Mouse (Mus musculus) embryo, embryonic 10.5 days (tissue): ENCODE results near the gene Plcb1.
"Not testable (repeated sequence)": the region's sequence is repeated elsewhere in the genome, so short reads cannot be mapped to it uniquely, and the experiment has no call there.

ENCODE experiments used
- DNase-seq: peaks from one replicate; pipeline ENCODE4 v3.0.0-alpha.2; 2015; ENCODE audit warnings: low spot score

The Plcb1 gene

DNA sequence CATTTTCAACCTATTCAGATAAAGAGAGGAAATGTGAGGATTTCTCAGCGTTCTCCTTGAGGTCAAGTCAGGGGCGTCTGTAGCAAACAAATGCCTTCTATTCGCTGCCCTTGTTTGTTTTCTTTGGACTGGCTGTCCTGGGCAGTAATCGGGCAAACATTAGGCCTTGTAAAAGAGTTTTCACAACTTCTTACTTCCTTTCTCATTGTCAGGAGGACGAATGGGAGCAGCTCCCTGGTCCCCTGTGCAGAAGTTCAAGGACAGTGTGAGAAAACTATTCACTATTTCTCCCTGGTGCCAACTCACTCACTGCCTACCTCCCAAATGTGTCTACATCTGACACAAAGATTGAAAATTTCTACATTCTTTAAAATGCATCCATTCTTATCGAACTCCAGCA, 188.8 kb downstream of the Plcb1 start:
- DNase-seq, result no peak

DNA sequence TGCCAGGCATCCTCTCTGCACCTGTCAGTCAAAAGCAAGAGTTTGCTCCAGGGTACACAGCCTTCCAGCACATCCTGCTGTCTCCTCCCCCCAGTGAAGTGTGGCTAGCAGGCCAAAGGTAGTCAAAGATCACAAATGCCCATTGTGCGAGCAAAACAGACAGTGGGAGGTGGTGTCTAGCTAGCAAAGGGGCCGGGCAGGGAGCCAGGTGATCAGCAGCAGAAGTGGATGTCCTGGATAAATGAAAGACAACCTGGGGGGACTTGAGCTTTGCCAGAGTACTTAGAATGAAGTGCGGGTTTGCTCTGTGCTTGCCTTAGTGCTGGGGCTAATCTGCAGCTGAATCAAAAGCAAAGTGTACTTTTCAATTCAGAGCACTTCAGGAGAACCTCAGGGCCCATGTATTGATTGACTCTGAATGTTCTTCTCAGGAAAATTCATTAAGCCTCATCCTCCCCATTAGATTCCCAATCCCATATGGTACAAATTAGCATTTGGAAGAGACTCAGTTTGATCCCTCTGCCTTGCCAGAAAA, 191.0 kb downstream of the Plcb1 start:
- DNase-seq, result no peak

DNA sequence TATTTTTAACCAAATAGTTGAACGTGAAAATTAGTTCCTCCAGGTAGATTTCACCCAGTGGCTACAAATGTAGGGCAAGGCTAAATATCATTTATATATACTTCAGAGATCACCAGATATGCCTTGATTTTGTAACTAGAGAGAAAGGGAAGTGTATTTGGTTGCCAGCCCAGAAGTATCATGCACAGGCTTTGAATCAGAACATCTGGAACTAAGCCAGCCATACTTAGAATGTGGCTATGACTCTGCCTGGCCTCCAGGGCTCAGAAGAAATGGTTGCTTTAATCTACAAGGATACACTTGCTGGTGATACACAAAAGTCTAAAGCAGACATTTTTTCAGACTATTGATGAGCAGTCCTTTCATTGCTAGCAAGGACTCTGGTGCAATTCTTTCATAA, 191.8 kb downstream of the Plcb1 start:
- DNase-seq, result no peak

DNA sequence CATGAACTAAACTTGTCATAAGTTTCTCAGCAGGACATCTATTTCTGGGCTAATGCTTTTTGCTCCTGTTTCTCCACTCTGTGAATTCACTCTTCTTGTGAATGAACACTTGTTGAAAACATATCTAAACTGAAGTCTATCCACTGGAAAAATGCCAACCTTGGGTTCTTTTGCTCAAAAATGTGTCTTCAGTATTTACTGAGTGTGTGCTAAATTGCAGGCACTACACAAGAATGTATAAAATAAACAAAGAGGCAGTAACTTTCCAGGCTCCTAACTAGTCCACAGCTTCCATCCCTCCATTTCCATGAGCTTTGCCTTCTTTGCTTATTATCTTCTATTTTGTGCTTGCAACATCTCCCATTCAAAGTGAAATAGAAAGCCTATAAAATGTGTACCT, 195.5 kb downstream of the Plcb1 start:
- DNase-seq, result no peak

DNA sequence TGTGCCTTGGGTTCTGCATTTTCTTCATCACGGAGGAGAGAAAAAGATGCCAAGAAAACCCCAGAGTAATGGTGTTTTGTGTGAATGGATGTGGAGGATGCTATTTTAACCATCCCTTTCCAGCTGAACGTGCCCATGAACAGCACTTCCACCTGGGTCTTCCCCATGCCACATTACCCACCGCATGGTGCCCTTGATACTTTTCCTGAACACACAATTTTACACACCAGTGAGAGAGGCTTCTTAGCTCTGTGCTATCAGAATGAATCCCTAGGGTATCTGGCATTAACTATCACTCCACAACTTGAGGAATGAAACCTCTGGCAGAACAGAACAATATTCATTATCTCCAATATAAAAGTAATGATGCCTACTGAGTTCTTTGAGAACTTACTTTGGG, 199.0 kb downstream of the Plcb1 start:
- DNase-seq, result no peak

DNA sequence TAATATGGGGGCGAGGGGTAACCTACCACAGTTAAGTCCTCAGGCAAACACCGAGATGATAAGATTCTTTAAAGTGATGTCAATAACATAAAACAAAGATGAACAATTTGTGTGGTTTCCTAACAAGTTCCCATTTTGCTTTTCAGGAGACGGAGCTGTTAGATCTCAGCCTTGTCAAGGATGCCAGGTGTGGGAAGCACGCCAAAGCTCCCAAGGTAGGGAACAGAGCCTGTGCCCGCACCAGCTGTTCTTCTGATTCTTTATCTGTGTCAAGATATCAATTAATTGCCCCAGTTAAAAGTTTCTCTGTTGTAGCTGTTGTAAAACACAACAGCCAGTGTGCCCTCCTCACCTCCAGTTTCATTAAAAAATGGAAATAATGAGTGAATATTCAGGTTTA, 202.1 kb downstream of the Plcb1 start:
- DNase-seq, result no peak

DNA sequence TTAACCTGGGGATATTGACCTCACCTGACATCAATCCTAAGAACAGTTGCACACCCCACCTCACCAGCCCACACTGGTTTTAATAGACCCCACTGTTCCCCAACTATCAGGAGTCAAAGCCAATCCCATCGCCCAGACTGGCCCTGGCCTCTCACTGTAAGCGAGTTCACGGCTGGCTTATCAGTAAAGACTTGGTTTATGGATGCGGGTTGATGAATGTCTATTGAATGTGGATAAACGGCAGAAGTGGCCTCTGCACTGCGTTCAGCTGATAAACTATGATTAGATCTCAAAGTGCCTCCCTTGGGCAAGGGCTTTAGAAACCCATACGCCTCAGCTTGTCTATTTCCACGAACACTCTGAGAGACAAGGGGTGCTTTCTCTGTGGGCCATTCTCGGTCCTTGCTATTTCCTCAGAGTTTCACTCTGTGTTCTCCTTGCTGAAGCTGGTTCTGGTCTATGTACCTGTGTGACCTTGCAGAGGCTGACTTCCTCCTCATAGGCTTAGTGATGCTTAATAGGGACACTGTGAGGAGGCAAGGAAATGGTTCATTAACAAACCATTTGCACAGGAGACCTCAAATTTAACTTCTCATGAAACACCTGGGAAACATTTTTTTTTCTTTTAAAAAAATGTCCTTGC, 203.9 kb downstream of the Plcb1 start:
- no peak for DNase-seq

DNA sequence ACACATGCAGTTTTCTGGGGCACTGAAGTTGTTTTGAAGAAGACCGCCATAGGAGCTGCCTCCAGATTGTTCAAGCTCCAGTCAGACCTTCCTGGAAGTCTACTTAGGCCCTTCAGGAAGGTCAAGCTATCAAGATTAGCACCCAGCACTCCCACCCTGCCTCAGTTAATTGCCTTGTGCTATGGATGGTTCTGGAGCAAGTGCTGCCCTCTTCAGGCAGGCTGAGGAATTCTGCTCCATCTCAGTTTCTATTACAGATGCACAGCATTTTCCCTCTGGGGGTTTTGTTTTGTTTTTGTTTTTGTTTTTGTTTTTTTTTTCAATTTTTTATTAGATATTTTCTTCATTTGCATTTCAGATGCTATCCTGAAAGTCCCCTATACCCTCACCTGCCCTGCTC, 221.3 kb downstream of the Plcb1 start:
- DNase-seq, result no peak

DNA sequence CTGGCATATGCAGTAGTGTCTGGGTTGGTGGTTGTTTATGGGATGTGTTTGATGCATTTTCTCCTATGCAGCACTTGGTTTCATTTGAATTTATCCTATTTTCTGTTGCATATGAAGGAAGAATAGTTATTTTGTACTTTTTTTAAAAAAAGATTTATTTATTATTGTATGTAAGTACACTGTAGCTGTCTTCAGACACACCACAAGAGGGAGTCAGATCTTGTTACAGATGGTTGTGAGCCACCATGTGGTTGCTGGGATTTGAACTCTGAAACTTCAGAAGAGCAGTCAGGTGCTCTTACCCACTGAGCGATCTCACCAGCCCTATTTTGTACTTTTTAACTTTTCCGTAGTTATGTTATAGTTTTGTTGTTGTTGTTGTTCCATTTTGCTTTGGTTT, 222.0 kb downstream of the Plcb1 start:
- not testable (repeated sequence) for DNase-seq

DNA sequence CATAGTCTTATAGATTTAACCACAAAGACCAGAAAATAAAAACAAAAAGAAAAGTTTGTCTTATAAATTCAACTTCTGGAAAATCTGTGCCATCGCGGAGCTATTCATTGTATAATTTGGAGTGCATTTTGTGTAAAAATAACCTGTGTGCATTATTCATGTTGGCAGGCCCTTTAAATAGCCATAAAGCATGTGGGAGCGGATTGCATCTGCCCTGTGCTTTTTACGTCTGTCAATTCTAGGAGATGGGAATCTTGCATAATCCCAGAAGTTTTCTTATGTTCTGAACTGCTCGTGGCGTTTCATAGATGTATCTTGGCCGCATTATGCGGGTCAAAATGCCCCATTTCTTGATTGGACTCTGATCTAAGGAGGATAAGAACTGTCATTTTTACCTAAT, 224.5 kb downstream of the Plcb1 start:
- no peak for DNase-seq

DNA sequence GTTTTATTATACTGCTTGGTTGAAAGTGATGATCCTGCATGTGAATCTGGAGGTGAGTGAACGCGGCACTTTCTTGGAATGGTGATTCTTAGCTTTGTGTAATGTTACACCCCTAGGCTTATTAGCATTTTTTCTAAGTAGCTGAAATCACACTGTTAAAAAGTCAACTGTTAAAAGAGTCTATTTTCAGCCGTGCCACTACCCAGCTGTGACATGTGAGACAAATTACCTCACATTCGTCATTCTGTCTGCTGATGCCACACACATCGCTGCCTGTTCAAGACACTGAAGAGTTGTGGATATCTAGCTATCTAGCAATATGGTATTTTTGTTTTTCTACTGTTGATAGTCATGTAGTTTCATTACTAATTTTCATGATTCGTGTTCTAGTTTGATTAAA, 229.6 kb downstream of the Plcb1 start:
- DNase-seq, result peak; percentile 40

DNA sequence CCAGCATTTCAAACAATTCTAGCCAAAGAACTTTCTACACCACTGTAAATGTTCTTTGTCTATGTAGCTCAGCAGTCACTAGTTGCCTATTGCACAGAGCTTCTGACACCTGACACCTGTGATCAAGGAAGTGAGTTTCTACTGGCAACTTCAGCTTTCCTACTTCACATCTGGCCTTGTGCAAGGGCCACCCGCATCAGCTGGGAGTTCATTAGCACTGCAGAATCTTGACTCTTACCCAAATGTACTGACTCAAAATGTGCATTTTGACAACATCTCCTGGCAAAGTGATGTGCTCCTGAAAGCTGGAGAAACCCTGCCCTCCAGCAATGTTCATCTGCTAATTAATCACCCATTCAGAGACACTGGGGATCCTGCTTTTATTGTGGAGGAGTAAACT, 232.4 kb downstream of the Plcb1 start:
- DNase-seq, result no peak

DNA sequence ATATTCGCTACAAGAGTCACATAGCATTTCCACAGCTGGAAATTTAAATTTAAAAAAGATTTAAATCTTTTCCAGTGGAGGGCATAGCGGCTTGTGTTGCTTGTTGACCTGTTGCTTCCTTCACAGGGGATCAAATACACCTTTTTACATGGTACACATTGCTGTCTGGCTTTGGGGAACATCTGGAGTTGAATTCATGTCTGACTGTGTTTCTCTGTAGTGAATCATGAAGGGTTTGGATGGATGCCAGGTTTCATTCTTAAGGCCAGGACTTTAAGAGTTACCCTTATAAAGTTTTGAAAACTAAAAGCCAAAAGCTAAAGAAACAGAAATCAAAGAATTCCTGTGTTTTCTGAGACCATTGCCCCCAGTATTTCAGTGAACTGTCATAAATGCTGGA, 232.8 kb downstream of the Plcb1 start:
- DNase-seq, result no peak

DNA sequence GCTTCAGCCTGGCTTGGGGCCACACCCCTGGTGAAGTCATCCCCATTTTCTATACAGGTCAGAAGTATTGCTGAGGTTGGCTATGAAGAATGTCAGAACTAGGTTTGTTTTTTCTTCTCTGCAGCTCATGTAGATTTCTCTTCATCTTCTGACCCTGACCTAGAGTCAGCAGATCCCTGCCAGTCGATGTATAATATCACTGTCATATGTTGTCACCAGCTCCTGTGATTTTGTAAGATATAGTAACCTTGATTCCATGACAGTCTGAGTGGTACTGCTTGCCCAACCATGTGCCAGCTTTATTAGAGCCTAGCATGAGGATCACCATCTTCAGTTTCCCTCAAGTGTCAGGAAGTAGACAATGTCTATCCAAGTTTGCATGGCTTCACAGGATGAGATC, 233.7 kb downstream of the Plcb1 start:
- DNase-seq, result no peak

DNA sequence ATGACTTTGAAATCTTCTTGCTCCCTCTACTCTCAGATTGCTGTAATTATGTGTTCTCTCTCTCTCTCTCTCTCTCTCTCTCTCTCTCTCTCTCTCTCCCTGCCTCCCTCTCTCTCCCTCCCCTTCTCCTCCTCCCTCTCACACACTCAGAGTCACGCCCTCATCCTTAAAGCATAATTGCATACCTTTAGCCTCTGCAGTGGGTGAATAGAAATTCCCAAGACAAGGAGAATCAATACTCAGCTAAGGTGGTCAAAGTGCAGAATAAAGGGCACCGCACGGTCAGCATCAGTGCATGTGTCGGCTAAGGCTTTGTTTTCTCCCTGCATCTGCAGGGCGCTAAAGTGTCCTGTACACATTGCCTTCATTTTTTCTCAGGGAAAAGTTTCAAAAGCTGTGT, 243.4 kb downstream of the Plcb1 start:
- DNase-seq, result no peak

DNA sequence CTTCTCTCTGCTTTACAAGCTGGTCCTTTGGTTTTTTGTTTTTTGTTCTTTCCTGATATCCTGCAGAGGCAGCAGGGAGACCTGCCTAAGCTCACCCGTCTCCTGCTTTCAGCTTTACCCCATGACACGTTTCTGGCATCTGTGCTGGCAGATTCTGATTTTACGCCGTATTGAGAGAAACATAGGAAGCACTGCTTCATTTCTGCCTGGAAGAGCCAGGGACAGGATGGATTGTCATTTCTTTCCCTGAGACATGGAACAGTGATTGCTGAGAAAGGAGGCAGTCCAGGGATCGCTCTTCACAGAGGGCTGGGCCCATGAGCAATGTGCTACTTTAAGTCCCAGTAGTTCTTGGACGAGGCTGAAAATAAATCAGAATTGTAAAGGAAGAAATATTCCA, 243.8 kb downstream of the Plcb1 start:
- DNase-seq, result no peak

DNA sequence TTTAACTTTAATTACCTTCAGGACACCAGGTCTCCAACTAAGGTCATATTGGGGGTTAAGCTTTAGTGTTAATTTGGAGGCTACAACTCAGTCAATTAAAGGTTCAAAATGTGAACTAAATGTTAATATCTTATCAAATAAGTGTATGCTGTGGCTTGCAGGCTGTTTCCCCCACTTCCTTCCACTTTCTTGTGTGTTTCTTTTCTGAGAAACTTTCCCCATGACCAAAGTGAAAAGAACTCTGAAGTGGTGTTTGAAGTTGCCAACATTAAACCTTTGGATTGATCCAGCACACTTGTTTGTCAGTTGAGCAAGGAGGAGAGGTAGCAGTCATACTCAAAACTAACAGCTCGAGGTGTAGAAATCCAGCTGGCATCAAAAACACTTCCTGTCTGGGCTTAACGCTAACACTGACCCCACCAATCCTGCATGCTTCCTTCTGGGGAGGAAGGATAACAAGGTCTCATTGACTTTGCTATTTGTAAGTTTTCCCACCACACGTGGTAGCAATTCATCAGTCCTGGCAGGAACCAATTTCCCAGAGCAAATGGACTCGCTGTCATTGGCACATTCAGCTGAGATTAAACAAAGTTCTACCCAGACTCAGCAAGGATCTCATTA, 249.9 kb downstream of the Plcb1 start:
- DNase-seq, result peak; percentile 64

DNA sequence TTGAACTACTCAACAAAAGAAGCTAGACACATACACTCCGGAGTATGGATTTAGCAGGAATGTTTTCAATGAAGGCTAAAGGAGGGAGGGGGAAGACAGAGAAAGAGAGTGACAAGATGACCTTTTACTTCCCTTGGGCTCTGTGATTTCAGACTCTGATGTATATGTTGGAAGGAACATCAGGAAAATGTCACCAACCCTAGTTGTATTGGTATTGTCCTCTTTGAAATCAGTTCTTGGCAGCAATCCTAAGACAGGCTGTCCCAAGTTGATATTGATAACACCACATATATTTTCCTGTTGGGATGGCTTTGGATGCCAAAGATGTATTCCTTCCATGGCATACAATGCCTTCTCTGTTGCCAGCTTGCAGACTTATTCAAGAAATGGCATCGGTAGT, 262.9 kb downstream of the Plcb1 start:
- DNase-seq, result no peak

DNA sequence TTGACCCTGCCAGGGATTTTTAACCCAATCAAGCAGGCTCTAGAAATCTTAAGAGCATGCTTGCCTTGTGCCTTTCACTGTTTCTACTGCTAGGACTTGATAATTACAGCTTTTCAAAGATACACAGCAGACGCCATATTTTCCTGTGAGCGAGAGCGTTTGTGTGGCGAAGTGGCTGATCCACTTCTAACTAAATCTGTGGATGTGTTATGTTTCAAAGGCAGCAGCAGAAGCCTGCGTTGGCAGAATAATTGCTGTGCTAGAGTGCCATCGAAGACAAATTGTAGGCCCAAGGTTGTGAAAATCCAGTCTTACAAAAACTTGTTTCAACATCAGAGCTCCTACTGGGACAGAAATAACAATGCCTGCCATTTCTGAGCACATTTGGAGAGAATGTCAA, 263.4 kb downstream of the Plcb1 start:
- no peak for DNase-seq

DNA sequence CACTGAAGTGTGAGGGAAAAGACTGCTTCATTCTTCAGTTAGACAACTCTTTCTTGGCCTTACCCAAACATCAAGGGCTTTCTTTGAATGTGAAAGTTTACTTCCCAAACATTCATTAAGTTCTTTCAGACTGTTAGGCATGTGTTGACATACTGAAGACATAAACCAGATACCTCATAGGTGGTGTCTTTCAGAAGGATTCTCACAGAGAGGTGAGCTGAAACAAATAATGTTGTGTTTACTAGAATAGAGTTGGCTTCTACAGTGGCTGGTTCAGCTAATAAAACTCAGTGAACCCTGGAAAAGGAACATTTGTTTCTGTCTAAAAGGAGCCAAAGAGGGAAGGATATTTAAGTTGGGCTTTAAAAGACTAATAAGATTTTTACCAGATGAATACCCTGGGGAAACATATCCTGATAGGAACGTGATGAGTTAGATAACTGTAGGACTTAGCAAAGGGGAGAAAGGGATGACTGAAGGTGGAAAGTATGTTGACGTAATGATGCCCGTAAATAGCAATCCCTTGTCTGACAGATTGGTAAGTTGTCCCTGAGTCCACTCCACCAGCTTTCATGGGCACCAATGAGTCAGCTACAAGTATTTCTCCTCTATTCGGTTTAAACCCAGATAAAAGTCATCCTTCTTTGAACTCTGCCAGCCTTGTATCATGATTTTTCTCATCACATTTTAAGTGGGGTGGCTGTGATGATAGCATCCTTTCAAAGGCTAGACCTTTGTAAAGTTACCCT, 265.8 kb downstream of the Plcb1 start:
- DNase-seq, result no peak

DNA sequence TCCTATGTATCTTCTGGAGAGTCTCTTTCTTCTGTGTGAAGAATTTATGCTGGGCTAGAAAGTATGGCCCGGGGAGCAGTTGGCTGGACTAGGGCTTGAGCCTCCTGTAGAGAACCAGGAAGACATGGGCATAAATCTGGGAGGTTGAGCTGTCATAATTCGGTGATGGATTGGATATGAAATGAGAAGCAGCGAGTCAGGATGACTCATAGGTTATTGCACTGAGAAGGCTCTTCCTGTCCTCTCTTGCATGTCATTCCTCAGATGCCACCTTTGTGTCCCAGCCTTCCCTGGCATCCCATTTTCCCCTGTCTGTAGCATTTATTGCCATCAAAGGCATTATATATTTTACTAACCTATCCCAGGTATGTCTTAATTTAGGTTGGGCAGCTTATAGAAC, 267.5 kb downstream of the Plcb1 start:
- DNase-seq, result no peak

DNA sequence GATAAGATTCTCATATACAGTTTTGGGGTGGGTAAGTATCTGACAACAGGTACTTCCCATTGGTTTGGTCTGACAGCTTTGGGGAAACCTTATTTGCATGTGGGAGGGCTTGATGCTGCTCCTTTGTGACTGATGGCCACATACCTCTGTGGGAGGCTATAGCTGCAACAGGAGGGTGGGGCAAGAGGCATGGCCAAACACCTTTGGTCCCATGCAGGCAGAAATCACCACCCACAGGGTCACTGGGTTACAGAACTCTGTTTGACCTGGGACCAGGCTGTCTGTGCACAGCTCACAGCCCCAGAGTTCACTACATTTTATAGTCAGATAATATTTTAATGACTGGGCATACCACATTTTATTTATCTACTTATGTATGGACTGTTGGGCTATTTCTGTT, 281.6 kb downstream of the Plcb1 start:
- DNase-seq, result no peak

DNA sequence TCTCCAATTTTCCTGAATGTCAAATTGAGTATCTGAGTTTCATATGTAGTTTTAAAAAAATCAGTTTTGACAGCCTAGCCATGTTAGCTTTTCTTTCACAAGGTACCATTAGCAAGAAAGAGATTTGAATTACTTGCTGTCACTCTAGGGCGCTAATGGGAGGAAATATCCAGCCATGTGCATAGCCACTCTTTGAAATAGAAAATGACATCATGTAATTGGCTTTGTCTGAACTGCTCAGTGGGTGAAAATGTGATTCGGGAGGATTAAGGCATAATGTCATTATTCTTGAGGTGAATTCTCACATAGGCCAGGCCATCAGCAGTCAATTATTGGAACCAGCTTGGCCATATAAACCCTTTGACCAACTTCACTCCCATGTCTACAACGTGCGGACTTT, 285.5 kb downstream of the Plcb1 start:
- no peak for DNase-seq
